Mouse (Mus musculus) thymus, adult 2 months (tissue): ENCODE measurements around the gene Gm14403.
"Not testable (repeated sequence)": the region's sequence is repeated elsewhere in the genome, so short reads cannot be mapped to it uniquely, and the experiment has no call there.

Experiments used
- CTCF ChIP-seq: fragments of 200-500 bp; IDR thresholded peaks from 2 replicates; pipeline ENCODE4 v1.5.1; 2012; ENCODE audit warnings: mild to moderate bottlenecking, control low read depth, low read length, moderate library complexity, borderline replicate concordance; ENCODE audit not compliant: control insufficient read depth, poor library complexity, insufficient read depth; ENCODE audit errors: extremely low read depth
- POLR2A ChIP-seq: fragments of 200-500 bp; IDR thresholded peaks from 2 replicates; pipeline ENCODE4 v1.6.1; 2012; ENCODE audit warnings: mild to moderate bottlenecking, low read length, control low read depth, moderate library complexity; ENCODE audit not compliant: control insufficient read depth, poor library complexity, insufficient read depth; ENCODE audit errors: extremely low read depth

- not testable (repeated sequence) for TF ChIP-seq POLR2A, CTCF
Observed at GRCm38 (mm10) chr2:177537717-177538116, 39.7 kb downstream of the Gm14403 start.
